Mouse (Mus musculus): Measurements from ENCODE around the gene Fah. TPM values are rescaled to one million over a fixed set of nuclear protein-coding genes. Genes with fewer than 3 reads are reported as not detected.

Fah gene
- polyA plus RNA-seq, 1 experiment from 2014 or later, result 148 TPM

DNA sequence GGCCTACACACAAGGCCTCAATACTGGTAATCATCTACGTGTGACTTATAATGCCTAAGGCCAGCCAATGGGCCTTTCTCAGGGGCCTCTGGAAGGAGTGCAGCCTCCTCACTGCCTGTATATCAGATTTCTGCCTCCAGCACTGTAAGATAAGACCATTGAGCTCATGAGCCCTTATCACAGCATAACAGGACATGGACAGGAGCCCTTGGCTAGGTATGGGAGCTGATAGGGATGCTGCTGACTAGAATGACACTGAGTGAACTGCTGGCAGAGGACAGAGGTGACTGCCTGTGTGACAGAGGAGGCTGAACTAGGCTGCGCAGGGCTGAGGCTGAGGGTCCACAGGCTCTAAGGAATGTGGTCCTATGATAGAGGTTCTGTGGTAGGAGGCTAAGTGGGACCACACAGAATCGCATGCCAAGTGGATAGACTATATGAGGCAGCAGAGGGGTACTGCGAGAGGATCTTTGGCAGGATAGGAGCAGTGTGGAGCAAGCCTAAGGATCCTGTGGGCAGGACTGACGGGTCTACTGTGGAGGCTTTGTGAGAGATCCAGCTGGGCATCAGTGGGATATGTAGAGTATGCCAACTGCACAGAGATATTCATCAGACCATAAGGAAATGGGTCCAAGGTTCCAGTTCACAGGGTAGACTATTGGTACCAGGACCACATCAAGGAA lies 19.3 kb downstream of the Fah start:
- ATAC-seq (ENCODE audit: low read depth), result peak; percentile 98
- Histone ChIP-seq H3K27ac (ENCODE audit: low read length) (peak overlapping the region; percentile 76), H3K4me3 (ENCODE audit: low read depth, low read length) (no peak overlapping the region), H3K27me3 (ENCODE audit: control insufficient read depth, insufficient read depth, low read depth, low read length) (no peaks in the 10 kb centered on the region), H3K36me3 (ENCODE audit: control insufficient read depth, insufficient read depth) (no peaks in the 10 kb centered on the region), H3K4me1 (ENCODE audit: control insufficient read depth, low read depth, low read length) (peaks cover 24% of the 10 kb centered on the region), H3K9ac (ENCODE audit: low read depth, low read length) (peak overlapping the region; percentile 56), H3K9me3 (replicated peaks; ENCODE audit: control insufficient read depth, low read length) (no peaks in the 10 kb centered on the region), H3K4me2 (ENCODE audit: low read depth, low read length) (peak overlapping the region; percentile 53)
- 48% methylated on average over 5 of the region's 5 CpGs for WGBS (ENCODE audit: insufficient replicate concordance)

DNA sequence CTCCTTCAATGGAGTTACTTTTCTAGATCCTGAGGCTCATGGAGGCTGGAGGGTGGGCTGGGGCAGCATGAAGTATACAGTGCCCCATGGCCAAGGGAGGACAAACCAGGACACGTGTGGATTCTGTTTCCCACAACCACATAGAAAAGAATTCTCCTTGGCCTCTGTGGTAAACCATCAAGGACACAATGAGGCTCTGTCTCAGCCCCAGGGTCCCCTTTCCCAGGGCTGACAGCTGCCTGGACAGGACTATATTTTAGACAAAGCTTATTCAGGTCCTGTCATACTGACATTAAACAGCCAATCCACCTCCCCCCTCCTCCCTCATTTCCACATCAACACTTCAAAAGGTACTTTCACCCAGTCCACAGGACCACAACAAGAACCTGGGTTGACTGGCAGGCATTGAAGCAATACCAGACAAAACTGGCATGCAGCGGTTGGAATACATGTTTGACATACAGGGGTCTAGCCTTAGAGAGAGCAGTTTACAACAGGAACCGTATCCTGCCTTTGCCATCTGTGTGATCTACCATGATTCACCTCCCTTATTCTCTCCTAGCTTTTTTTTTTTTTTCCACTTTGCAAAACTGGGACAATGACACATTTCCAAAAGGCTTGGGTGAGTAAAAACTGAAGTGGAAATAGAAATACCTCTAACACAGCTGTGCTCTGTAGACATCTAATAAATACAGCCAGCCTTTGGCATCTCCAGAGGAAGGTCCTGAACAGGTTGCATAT lies 20.0 kb downstream of the Fah start:
- Histone ChIP-seq H3K4me2 (ENCODE audit: low read depth, low read length) (no peak overlapping the region), H3K36me3 (ENCODE audit: control insufficient read depth, insufficient read depth) (no peaks in the 10 kb centered on the region), H3K9me3 (replicated peaks; ENCODE audit: control insufficient read depth, low read length) (no peaks in the 10 kb centered on the region), H3K4me1 (ENCODE audit: control insufficient read depth, low read depth, low read length) (peaks cover 24% of the 10 kb centered on the region), H3K27me3 (ENCODE audit: control insufficient read depth, insufficient read depth, low read depth, low read length) (no peaks in the 10 kb centered on the region), H3K9ac (ENCODE audit: low read depth, low read length) (no peak overlapping the region), H3K4me3 (ENCODE audit: low read depth, low read length) (no peak overlapping the region), H3K27ac (ENCODE audit: low read length) (peak overlapping the region; percentile 2; the same call in 1 of the 2 replicates)
- 70% methylated on average over 3 of the region's 3 CpGs for WGBS (ENCODE audit: insufficient replicate concordance)
- no peak for ATAC-seq (ENCODE audit: low read depth)

DNA sequence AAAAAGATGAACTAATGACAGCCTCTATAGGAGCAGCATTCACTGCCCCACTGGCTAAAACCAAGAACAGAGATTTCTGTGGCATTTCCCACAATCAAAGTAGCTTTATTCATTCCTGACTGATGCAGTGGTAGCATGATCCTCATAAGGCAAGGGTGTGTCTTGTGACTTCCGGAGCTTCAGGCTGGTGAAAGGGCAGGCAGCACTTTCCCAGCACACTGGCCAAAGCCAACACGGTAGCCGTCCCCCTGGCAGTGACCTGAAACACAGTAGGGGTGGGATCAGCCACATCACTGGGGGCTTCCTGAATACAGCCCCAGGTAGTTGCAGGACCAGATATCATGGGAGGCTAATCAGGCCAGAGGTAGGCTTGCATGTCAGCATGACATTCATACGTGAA lies 21.4 kb downstream of the Fah start:
- Histone ChIP-seq H3K4me3 (ENCODE audit: low read depth, low read length) (no peak overlapping the region), H3K4me1 (ENCODE audit: control insufficient read depth, low read depth, low read length) (peaks cover 24% of the 10 kb centered on the region), H3K9me3 (replicated peaks; ENCODE audit: control insufficient read depth, low read length) (no peaks in the 10 kb centered on the region), H3K27me3 (ENCODE audit: control insufficient read depth, insufficient read depth, low read depth, low read length) (no peaks in the 10 kb centered on the region), H3K9ac (ENCODE audit: low read depth, low read length) (no peak overlapping the region), H3K4me2 (ENCODE audit: low read depth, low read length) (no peak overlapping the region), H3K27ac (ENCODE audit: low read length) (no peak overlapping the region), H3K36me3 (ENCODE audit: control insufficient read depth, insufficient read depth) (no peaks in the 10 kb centered on the region)
- WGBS (ENCODE audit: insufficient replicate concordance), result 83% methylated on average over 4 of the region's 4 CpGs
- ATAC-seq (ENCODE audit: low read depth), result no peak

DNA sequence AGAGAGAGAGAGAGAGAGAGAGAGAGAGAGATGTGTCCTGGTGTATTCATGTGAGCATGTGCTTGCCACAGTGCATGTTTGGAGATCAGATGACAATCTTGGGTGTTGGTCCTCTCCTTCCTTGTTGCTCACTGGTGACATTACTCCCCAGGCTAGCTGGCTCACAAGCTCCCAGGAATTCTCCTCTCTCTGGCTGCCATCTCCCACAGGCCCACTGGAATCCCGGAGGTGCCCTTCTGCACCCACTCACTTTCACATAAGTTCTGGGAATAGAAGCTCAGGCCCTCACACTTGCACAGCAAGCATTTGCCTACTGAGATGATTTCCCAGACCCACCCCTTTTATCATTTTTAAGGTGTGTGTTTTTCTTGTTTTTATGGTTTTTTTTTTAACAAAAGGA lies 26.8 kb downstream of the Fah start:
- 65% methylated on average over 1 of the region's 1 CpGs for WGBS (ENCODE audit: insufficient replicate concordance)
- Histone ChIP-seq H3K4me2 (ENCODE audit: low read depth, low read length) (no peak overlapping the region), H3K27ac (ENCODE audit: low read length) (no peak overlapping the region), H3K4me3 (ENCODE audit: low read depth, low read length) (no peak overlapping the region), H3K27me3 (ENCODE audit: control insufficient read depth, insufficient read depth, low read depth, low read length) (no peaks in the 10 kb centered on the region), H3K36me3 (ENCODE audit: control insufficient read depth, insufficient read depth) (no peaks in the 10 kb centered on the region), H3K9ac (ENCODE audit: low read depth, low read length) (no peak overlapping the region), H3K4me1 (ENCODE audit: control insufficient read depth, low read depth, low read length) (no peaks in the 10 kb centered on the region), H3K9me3 (replicated peaks; ENCODE audit: control insufficient read depth, low read length) (no peaks in the 10 kb centered on the region)
- no peak for ATAC-seq (ENCODE audit: low read depth)

DNA sequence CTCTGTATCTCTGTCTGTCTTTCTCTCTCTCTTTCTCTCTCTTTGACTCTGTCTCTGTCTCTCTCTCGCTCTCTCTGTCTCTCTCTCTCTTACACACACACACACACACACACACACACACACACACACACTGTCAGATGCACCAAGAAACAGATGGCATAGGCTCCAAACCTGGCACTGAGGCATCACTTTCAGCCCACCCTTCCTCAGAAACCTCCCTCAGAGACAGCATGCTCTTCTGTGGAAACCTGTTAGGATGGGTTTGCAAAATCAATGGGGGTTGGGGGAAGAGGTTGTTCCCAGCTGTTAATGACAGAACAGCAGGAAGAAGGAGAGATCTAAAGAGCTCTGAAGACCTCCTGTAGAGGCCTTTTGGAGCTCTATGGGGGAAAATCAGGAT lies 27.7 kb downstream of the Fah start:
- Histone ChIP-seq H3K9me3 (replicated peaks; ENCODE audit: control insufficient read depth, low read length) (no peaks in the 10 kb centered on the region), H3K27me3 (ENCODE audit: control insufficient read depth, insufficient read depth, low read depth, low read length) (no peaks in the 10 kb centered on the region), H3K4me1 (ENCODE audit: control insufficient read depth, low read depth, low read length) (no peaks in the 10 kb centered on the region), H3K4me3 (ENCODE audit: low read depth, low read length) (no peak overlapping the region), H3K27ac (ENCODE audit: low read length) (no peak overlapping the region), H3K9ac (ENCODE audit: low read depth, low read length) (no peak overlapping the region), H3K36me3 (ENCODE audit: control insufficient read depth, insufficient read depth) (no peaks in the 10 kb centered on the region), H3K4me2 (ENCODE audit: low read depth, low read length) (no peak overlapping the region)
- no peak for ATAC-seq (ENCODE audit: low read depth)
- 80% methylated on average over 1 of the region's 1 CpGs for WGBS (ENCODE audit: insufficient replicate concordance)

DNA sequence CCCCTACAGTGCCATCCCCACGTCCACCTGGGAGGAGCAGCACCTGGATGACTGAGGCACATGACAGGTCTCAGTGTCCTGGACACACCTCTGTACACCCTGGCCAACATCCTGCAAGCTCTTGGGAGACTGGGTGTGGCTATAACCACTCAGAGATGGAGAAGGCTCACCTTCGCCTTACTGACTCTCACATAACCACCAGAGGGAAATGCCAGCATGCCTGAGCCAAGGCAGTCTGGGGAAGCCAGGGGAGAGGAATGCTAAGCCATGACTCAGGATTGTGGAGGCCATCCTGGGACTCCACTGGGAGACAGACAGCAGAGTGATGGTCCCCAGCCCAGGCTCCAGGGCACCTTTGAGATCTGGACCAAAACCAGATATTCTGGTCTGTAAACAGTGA lies 29.5 kb downstream of the Fah start:
- H3K9me3 ChIP-seq (replicated peaks; ENCODE audit: control insufficient read depth, low read length), result no peaks in the 10 kb centered on the region
- H3K27me3 ChIP-seq (ENCODE audit: control insufficient read depth, insufficient read depth, low read depth, low read length), result no peaks in the 10 kb centered on the region
- H3K9ac ChIP-seq (ENCODE audit: low read depth, low read length), result no peak overlapping the region
- no peak overlapping the region for H3K4me2 ChIP-seq (ENCODE audit: low read depth, low read length)
- 41% methylated on average over 2 of the region's 2 CpGs for WGBS (ENCODE audit: insufficient replicate concordance)
- H3K27ac ChIP-seq (ENCODE audit: low read length), result no peak overlapping the region
- H3K4me3 ChIP-seq (ENCODE audit: low read depth, low read length), result no peak overlapping the region
- no peaks in the 10 kb centered on the region for H3K36me3 ChIP-seq (ENCODE audit: control insufficient read depth, insufficient read depth)
- H3K4me1 ChIP-seq (ENCODE audit: control insufficient read depth, low read depth, low read length), result no peaks in the 10 kb centered on the region
- ATAC-seq (ENCODE audit: low read depth), result peak; percentile 21; the same call in 1 of the 2 replicates

DNA sequence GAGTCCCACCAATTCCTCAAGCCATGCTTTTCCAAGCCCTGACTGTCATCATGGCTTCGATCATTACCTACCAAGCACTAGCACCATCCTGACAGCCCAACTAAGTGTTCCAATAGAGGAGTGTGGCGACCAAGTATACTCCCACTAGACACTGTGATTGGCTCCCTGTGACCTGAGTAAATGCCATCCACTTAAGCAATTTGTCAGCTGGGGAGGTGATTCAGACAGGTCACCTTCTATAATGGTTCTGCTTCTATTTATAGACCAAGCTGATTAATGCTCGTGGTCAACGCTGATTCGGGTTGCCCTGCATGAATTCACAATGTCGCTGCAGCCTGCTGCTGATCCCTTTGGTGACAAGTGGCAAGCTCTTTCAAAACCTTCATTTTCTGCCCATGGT lies 40.3 kb downstream of the Fah start:
- WGBS (ENCODE audit: insufficient replicate concordance), result 53% methylated on average over 6 of the region's 6 CpGs
- Histone ChIP-seq H3K9me3 (replicated peaks; ENCODE audit: control insufficient read depth, low read length) (no peaks in the 10 kb centered on the region), H3K36me3 (ENCODE audit: control insufficient read depth, insufficient read depth) (no peaks in the 10 kb centered on the region), H3K4me3 (ENCODE audit: low read depth, low read length) (no peak overlapping the region), H3K27me3 (ENCODE audit: control insufficient read depth, insufficient read depth, low read depth, low read length) (no peaks in the 10 kb centered on the region), H3K4me1 (ENCODE audit: control insufficient read depth, low read depth, low read length) (no peaks in the 10 kb centered on the region), H3K9ac (ENCODE audit: low read depth, low read length) (no peak overlapping the region), H3K4me2 (ENCODE audit: low read depth, low read length) (no peak overlapping the region), H3K27ac (ENCODE audit: low read length) (no peak overlapping the region)
- no peak for ATAC-seq (ENCODE audit: low read depth)

DNA sequence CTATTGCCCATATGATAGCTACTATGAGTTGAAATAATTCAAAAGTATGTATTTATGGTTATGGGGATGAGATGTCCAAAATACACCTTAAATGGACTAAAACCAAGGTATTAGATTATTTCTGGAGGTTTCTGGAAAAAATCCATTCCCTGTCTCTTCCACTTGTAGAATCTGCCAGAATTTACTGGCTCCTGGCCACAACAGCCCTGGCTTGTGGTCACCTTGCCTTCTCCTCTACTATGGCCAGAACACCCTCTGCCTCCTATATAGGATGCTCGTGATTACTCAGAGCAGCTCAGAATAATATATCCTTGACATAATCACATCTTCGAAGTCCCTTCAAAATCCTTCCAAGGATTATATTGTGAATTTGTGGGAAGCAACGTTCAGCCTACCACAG lies 42.3 kb downstream of the Fah start:
- H3K9me3 ChIP-seq (replicated peaks; ENCODE audit: control insufficient read depth, low read length), result no peaks in the 10 kb centered on the region
- H3K27me3 ChIP-seq (ENCODE audit: control insufficient read depth, insufficient read depth, low read depth, low read length), result no peaks in the 10 kb centered on the region
- ATAC-seq (ENCODE audit: low read depth), result no peak
- no peak overlapping the region for H3K4me2 ChIP-seq (ENCODE audit: low read depth, low read length)
- H3K4me3 ChIP-seq (ENCODE audit: low read depth, low read length), result no peak overlapping the region
- WGBS (ENCODE audit: insufficient replicate concordance), result 44% methylated on average over 3 of the region's 3 CpGs
- no peaks in the 10 kb centered on the region for H3K36me3 ChIP-seq (ENCODE audit: control insufficient read depth, insufficient read depth)
- no peaks in the 10 kb centered on the region for H3K4me1 ChIP-seq (ENCODE audit: control insufficient read depth, low read depth, low read length)
- no peak overlapping the region for H3K27ac ChIP-seq (ENCODE audit: low read length)
- H3K9ac ChIP-seq (ENCODE audit: low read depth, low read length), result no peak overlapping the region

DNA sequence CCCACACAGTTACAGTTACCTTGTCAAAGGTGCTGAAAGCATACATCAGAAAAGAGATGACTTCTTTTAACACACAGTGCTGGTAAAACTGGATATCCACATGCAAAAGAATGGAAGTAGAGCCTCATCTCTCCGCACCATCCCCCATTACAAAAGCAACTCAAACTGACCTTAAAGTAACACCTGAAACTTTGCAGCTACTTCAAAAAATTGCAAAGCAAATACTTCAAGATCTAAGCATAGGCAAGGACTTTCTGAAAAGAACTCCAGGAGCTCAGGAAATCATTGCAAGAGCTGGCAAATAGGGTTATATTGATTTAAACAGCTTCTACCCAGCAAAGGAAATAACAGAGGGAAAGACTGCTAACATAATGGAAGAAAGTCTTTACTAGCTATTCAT lies 46.0 kb downstream of the Fah start:
- Histone ChIP-seq H3K36me3 (ENCODE audit: control insufficient read depth, insufficient read depth) (no peaks in the 10 kb centered on the region), H3K4me2 (ENCODE audit: low read depth, low read length) (no peak overlapping the region), H3K27me3 (ENCODE audit: control insufficient read depth, insufficient read depth, low read depth, low read length) (no peaks in the 10 kb centered on the region), H3K9me3 (replicated peaks; ENCODE audit: control insufficient read depth, low read length) (no peaks in the 10 kb centered on the region), H3K27ac (ENCODE audit: low read length) (no peak overlapping the region), H3K4me1 (ENCODE audit: control insufficient read depth, low read depth, low read length) (no peaks in the 10 kb centered on the region), H3K4me3 (ENCODE audit: low read depth, low read length) (no peak overlapping the region), H3K9ac (ENCODE audit: low read depth, low read length) (no peak overlapping the region)
- no peak for ATAC-seq (ENCODE audit: low read depth)
- 58% methylated on average over 1 of the region's 1 CpGs for WGBS (ENCODE audit: insufficient replicate concordance)

All from liver, embryonic 16.5 days (tissue).